Mouse (Mus musculus): ENCODE results near the gene Mri1. TPM values are rescaled to one million over a fixed set of nuclear protein-coding genes. Genes with fewer than 3 reads are reported as not detected.

Gene Mri1
- polyA plus RNA-seq, 1 experiment, result 13.0 TPM

- Histone ChIP-seq H3K4me3 (ENCODE audit: insufficient read depth, low read depth, low read length) (peak overlapping the region; percentile 88), H3K27ac (replicated peaks; ENCODE audit: low read depth, low read length) (peak overlapping the region; percentile 98), H3K4me1 (ENCODE audit: control insufficient read depth, insufficient read depth, insufficient read length, low read length) (peaks cover 5% of the 10 kb centered on the region; the same call in 1 of the 2 replicates)
These were observed 55.4 kb downstream of the Mri1 start for GRCm38 (mm10) chr8:84201545-84202245.

GRCm38 (mm10) chr8:84200652-84201544 is 56.2 kb downstream of the Mri1 start:
- Histone ChIP-seq H3K4me1 (ENCODE audit: control insufficient read depth, insufficient read depth, insufficient read length, low read length) (peaks cover 5% of the 10 kb centered on the region; the same call in 1 of the 2 replicates), H3K27ac (replicated peaks; ENCODE audit: low read depth, low read length) (peak overlapping the region; percentile 98), H3K4me3 (ENCODE audit: insufficient read depth, low read depth, low read length) (peak overlapping the region; percentile 88)

GRCm38 (mm10) chr8:84200126-84200555 is 57.0 kb downstream of the Mri1 start:
- Histone ChIP-seq H3K27ac (replicated peaks; ENCODE audit: low read depth, low read length) (peak overlapping the region; percentile 75), H3K4me1 (ENCODE audit: control insufficient read depth, insufficient read depth, insufficient read length, low read length) (peaks cover 5% of the 10 kb centered on the region; the same call in 1 of the 2 replicates), H3K4me3 (ENCODE audit: insufficient read depth, low read depth, low read length) (peak overlapping the region; percentile 44)

Other genes starting within 250 kb of the Mri1 start
- not detected in 2 replicates for gene 2210011C24Rik, start 245.2 kb downstream of the Mri1 start, polyA plus RNA-seq (2012; ENCODE audit: insufficient read depth, insufficient read length, missing spikeins)
- gene Palm3, start 235.9 kb downstream of the Mri1 start, polyA plus RNA-seq (2012; ENCODE audit: insufficient read depth, insufficient read length, missing spikeins), result not detected in 2 replicates
- gene Il27ra, start 214.7 kb downstream of the Mri1 start, polyA plus RNA-seq (2012; ENCODE audit: insufficient read depth, insufficient read length, missing spikeins), result not detected in 2 replicates
- not detected in 2 replicates for gene Rln3, start 212.3 kb downstream of the Mri1 start, polyA plus RNA-seq (2012; ENCODE audit: insufficient read depth, insufficient read length, missing spikeins)
- gene Gm10643, start 192.2 kb downstream of the Mri1 start, polyA plus RNA-seq (2012; ENCODE audit: insufficient read depth, insufficient read length, missing spikeins), result 1.7 and 2.2 TPM in 2 replicates
- gene Rfx1, start 190.5 kb downstream of the Mri1 start, polyA plus RNA-seq (2012; ENCODE audit: insufficient read depth, insufficient read length, missing spikeins), result 2.7 and 3.1 TPM in 2 replicates
- 3.9 TPM in 2 replicates for gene Dcaf15, start 152.6 kb downstream of the Mri1 start, polyA plus RNA-seq (2012; ENCODE audit: insufficient read depth, insufficient read length, missing spikeins)
- not detected in 2 replicates for gene Podnl1, start 131.3 kb downstream of the Mri1 start, polyA plus RNA-seq (2012; ENCODE audit: insufficient read depth, insufficient read length, missing spikeins)
- 6.8 and 7.1 TPM in 2 replicates for gene Cc2d1a, start 109.4 kb downstream of the Mri1 start, polyA plus RNA-seq (2012; ENCODE audit: insufficient read depth, insufficient read length, missing spikeins)
- gene 4930432K21Rik, start 109.3 kb downstream of the Mri1 start, polyA plus RNA-seq (2012; ENCODE audit: insufficient read depth, insufficient read length, missing spikeins), result 0.79 TPM in 1 of 2 replicates, not detected in the other
- gene Nanos3, start 72.1 kb downstream of the Mri1 start, polyA plus RNA-seq (2012; ENCODE audit: insufficient read depth, insufficient read length, missing spikeins), result not detected in 2 replicates
- 2.7 and 2.8 TPM in 2 replicates for gene Zswim4, start 20.3 kb downstream of the Mri1 start, polyA plus RNA-seq (2012; ENCODE audit: insufficient read depth, insufficient read length, missing spikeins)
- gene D8Ertd738e, start 7.6 kb downstream of the Mri1 start, polyA plus RNA-seq (2012; ENCODE audit: insufficient read depth, insufficient read length, missing spikeins), result 245 and 259 TPM in 2 replicates
- gene Ccdc130, start 13.1 kb upstream of the Mri1 start, polyA plus RNA-seq (2012; ENCODE audit: insufficient read depth, insufficient read length, missing spikeins), result 6.9 and 8.5 TPM in 2 replicates
- gene Cacna1a, start 131.1 kb upstream of the Mri1 start, polyA plus RNA-seq (2012; ENCODE audit: insufficient read depth, insufficient read length, missing spikeins), result 30.0 and 30.8 TPM in 2 replicates